Mouse (Mus musculus): ENCODE results near the gene Rnd3. TPM values are rescaled to one million over a fixed set of nuclear protein-coding genes. Genes with fewer than 3 reads are reported as not detected.

Rnd3 gene
- polyA plus RNA-seq, 1 experiment from 2014 or later, result 33.1 TPM

GRCm38 (mm10) chr2:51082714-51083351 is 66.1 kb downstream of the Rnd3 start:
- no peaks in the 10 kb centered on the region for H3K9me3 ChIP-seq (ENCODE audit: control insufficient read depth, low read length)
- H3K9ac ChIP-seq (ENCODE audit: low read depth, low read length), result no peak overlapping the region
- no peaks in the 10 kb centered on the region for H3K27me3 ChIP-seq (replicated peaks; ENCODE audit: control insufficient read depth, insufficient read depth, low read length)
- no peak for DNase-seq (ENCODE audit: low spot score)
- H3K27ac ChIP-seq (ENCODE audit: low read depth, low read length), result no peak overlapping the region
- no peaks in the 10 kb centered on the region for H3K36me3 ChIP-seq (ENCODE audit: control insufficient read depth, insufficient read depth, low read length)
- ATAC-seq (replicated peaks; ENCODE audit: low FRiP score), result no peak
- no peaks in the 10 kb centered on the region for H3K4me1 ChIP-seq (replicated peaks; ENCODE audit: control insufficient read depth, insufficient read depth, low read length)
- no peak overlapping the region for H3K4me3 ChIP-seq (ENCODE audit: low read depth, low read length)
- 80% methylated on average over 13 of the region's 13 CpGs for WGBS
- no peak overlapping the region for H3K4me2 ChIP-seq

Measured in liver, embryonic 11.5 days (tissue).